Mouse (Mus musculus) kidney, adult 2 months (tissue): ENCODE results near the gene Cdk10. TPM values are rescaled to one million over a fixed set of nuclear protein-coding genes. Genes with fewer than 3 reads are reported as not detected.

Experiments
- DNase-seq: peaks from one replicate; pipeline ENCODE4 v3.0.0; 2021
- H3K27ac ChIP-seq: fragments of 200-500 bp; 2 replicates; pipeline ENCODE4 v1.5.1; 2012; ENCODE audit warnings: low read depth, low read length, control low read depth, inconsistent platforms; ENCODE audit not compliant: insufficient read depth
- H3K27me3 ChIP-seq: fragments of 200-500 bp; replicated peaks from 2 replicates; pipeline ENCODE4 v1.6.1; 2012; ENCODE audit warnings: mild to moderate bottlenecking, moderate library complexity, low read length, inconsistent platforms; ENCODE audit not compliant: control insufficient read depth, insufficient read depth
- H3K36me3 ChIP-seq: fragments of 200-500 bp; 2 replicates; pipeline ENCODE4 v1.6.1; 2012; ENCODE audit warnings: mild to moderate bottlenecking, moderate library complexity, low read length, inconsistent platforms; ENCODE audit not compliant: control insufficient read depth, insufficient read depth
- H3K4me1 ChIP-seq: fragments of 200-500 bp; 2 replicates; pipeline ENCODE4 v1.6.1; 2011; ENCODE audit warnings: low read length; ENCODE audit not compliant: control insufficient read depth, insufficient read depth
- H3K4me3 ChIP-seq: fragments of 200-500 bp; 2 replicates; pipeline ENCODE4 v1.5.1; 2011; ENCODE audit warnings: mild to moderate bottlenecking, low read depth, low read length, control low read depth; ENCODE audit not compliant: insufficient read depth
- CTCF ChIP-seq: fragments of 200-500 bp; conservative IDR thresholded peaks from 2 replicates; pipeline ENCODE4 v1.5.1; 2011; ENCODE audit warnings: low read depth, mild to moderate bottlenecking, control low read depth, low read length, moderate library complexity, mixed read lengths; ENCODE audit not compliant: insufficient read depth, insufficient read length
- POLR2A ChIP-seq: fragments of 200-500 bp; IDR thresholded peaks from one replicate; pipeline ENCODE4 v1.6.1; 2011; ENCODE audit warnings: low read depth, low read length, control low read depth
- WGBS: fragments of 180-500 bp; shearing (Covaris S2); methylation state at CpG from one replicate; pipeline ENCODE4 v1.1.7; 2018; 5-methylcytosine and 5-hydroxymethylcytosine counted together
- polyA plus RNA-seq: library from polyadenylated mRNA; depleted of rRNA; stranded (reverse); fragments of >200 nt; gene quantifications from 2 replicates; pipeline ENCODE4 v1.2.3, GENCODE M21; 2012

Cdk10 gene
- polyA plus RNA-seq, 1 experiment, result 53.3 TPM

GRCm38 (mm10) chr8:123243053-123243452, 18.4 kb downstream of the Cdk10 start:
- Histone ChIP-seq H3K4me1 (peaks cover 5% of the 10 kb centered on the region; the same call in 1 of the 2 replicates), H3K27me3 (no peaks in the 10 kb centered on the region), H3K27ac (no peak overlapping the region), H3K36me3 (no peaks in the 10 kb centered on the region), H3K4me3 (no peak overlapping the region)
- 73% methylated on average over 11 of the region's 11 CpGs for WGBS
- TF ChIP-seq CTCF (peak; percentile 69), POLR2A (no peak)
- DNase-seq, result peak; percentile 22

- Histone ChIP-seq H3K36me3 (no peaks in the 10 kb centered on the region), H3K27ac (peak overlapping the region; percentile 51; the same call in 1 of the 2 replicates), H3K4me1 (peaks cover 5% of the 10 kb centered on the region; the same call in 1 of the 2 replicates), H3K27me3 (no peaks in the 10 kb centered on the region), H3K4me3 (no peak overlapping the region)
- DNase-seq, result peak; percentile 87
- 71% methylated on average over 4 of the region's 4 CpGs for WGBS
- no peak for TF ChIP-seq POLR2A
- TF ChIP-seq CTCF, result no peak
Observed at GRCm38 (mm10) chr8:123244382-123244781, 19.7 kb downstream of the Cdk10 start.

- no peaks in the 10 kb centered on the region for H3K27me3 ChIP-seq
- H3K27ac ChIP-seq, result no peak overlapping the region
- WGBS, result 87% methylated on average over 12 of the region's 12 CpGs
- peaks cover 5% of the 10 kb centered on the region; the same call in 1 of the 2 replicates for H3K4me1 ChIP-seq
- TF ChIP-seq CTCF (no peak), POLR2A (no peak)
- H3K4me3 ChIP-seq, result no peak overlapping the region
- H3K36me3 ChIP-seq, result no peaks in the 10 kb centered on the region
- no peak for DNase-seq
Observed at GRCm38 (mm10) chr8:123245543-123245942, 20.9 kb downstream of the Cdk10 start.

GRCm38 (mm10) chr8:123247748-123248147, 23.1 kb downstream of the Cdk10 start:
- no peak for DNase-seq
- WGBS, result over 99% methylated on average over 6 of the region's 6 CpGs
- no peak overlapping the region for H3K4me3 ChIP-seq
- H3K27me3 ChIP-seq, result no peaks in the 10 kb centered on the region
- no peak overlapping the region for H3K27ac ChIP-seq
- H3K4me1 ChIP-seq, result peaks cover 5% of the 10 kb centered on the region; the same call in 1 of the 2 replicates
- H3K36me3 ChIP-seq, result no peaks in the 10 kb centered on the region
- TF ChIP-seq POLR2A, result no peak
- TF ChIP-seq CTCF, result no peak

GRCm38 (mm10) chr8:123248596-123248995, 24.0 kb downstream of the Cdk10 start:
- Histone ChIP-seq H3K36me3 (no peaks in the 10 kb centered on the region), H3K4me3 (no peak overlapping the region), H3K27me3 (no peaks in the 10 kb centered on the region), H3K27ac (no peak overlapping the region), H3K4me1 (peaks cover 9% of the 10 kb centered on the region; the same call in 1 of the 2 replicates)
- 85% methylated on average over 8 of the region's 8 CpGs for WGBS
- TF ChIP-seq POLR2A, result no peak
- DNase-seq, result no peak

GRCm38 (mm10) chr8:123250940-123251339, 26.3 kb downstream of the Cdk10 start:
- 93% methylated on average over 5 of the region's 5 CpGs for WGBS
- DNase-seq, result no peak
- Histone ChIP-seq H3K27me3 (no peaks in the 10 kb centered on the region), H3K4me1 (peaks cover 10% of the 10 kb centered on the region; the same call in 1 of the 2 replicates), H3K4me3 (no peak overlapping the region), H3K27ac (no peak overlapping the region), H3K36me3 (no peaks in the 10 kb centered on the region)
- TF ChIP-seq CTCF (no peak), POLR2A (no peak)

GRCm38 (mm10) chr8:123252925-123253324, 28.3 kb downstream of the Cdk10 start:
- H3K4me3 ChIP-seq, result no peak overlapping the region
- no peak for TF ChIP-seq CTCF
- TF ChIP-seq POLR2A, result no peak
- H3K27ac ChIP-seq, result no peak overlapping the region
- no peak for DNase-seq
- H3K27me3 ChIP-seq, result no peaks in the 10 kb centered on the region
- no peaks in the 10 kb centered on the region; the same call in 1 of the 2 replicates for H3K36me3 ChIP-seq
- 28% methylated on average over 4 of the region's 4 CpGs for WGBS
- H3K4me1 ChIP-seq, result peaks cover 10% of the 10 kb centered on the region; the same call in 1 of the 2 replicates

- Histone ChIP-seq H3K36me3 (no peaks in the 10 kb centered on the region; the same call in 1 of the 2 replicates), H3K27ac (peak overlapping the region; percentile 45), H3K27me3 (no peaks in the 10 kb centered on the region), H3K4me3 (peak overlapping the region; percentile 97), H3K4me1 (peaks cover 10% of the 10 kb centered on the region; the same call in 1 of the 2 replicates)
- TF ChIP-seq CTCF (no peak), POLR2A (no peak)
- WGBS, result under 1% methylated on average over 40 of the region's 40 CpGs
- peak; percentile 52 for DNase-seq
Observed at GRCm38 (mm10) chr8:123253451-123254098, 28.9 kb downstream of the Cdk10 start.
